Mouse (Mus musculus) embryonic fibroblast, embryonic 13.5 days (primary cell): ENCODE measurements around the gene Rbm6.
A peak's percentile ranks its signal among the peaks of the same experiment; 100 is the strongest.

Experiments
- CTCF ChIP-seq: IDR thresholded peaks from 2 replicates; pipeline ENCODE4 v1.5.1; 2011; ENCODE audit warnings: mild to moderate bottlenecking, control low read depth, low read length, moderate library complexity, borderline replicate concordance; ENCODE audit not compliant: insufficient read depth
- POLR2A ChIP-seq: IDR thresholded peaks from 2 replicates; pipeline ENCODE4 v1.6.1; 2011; ENCODE audit warnings: low read depth, mild to moderate bottlenecking, control low read depth, low read length, moderate library complexity

DNA sequence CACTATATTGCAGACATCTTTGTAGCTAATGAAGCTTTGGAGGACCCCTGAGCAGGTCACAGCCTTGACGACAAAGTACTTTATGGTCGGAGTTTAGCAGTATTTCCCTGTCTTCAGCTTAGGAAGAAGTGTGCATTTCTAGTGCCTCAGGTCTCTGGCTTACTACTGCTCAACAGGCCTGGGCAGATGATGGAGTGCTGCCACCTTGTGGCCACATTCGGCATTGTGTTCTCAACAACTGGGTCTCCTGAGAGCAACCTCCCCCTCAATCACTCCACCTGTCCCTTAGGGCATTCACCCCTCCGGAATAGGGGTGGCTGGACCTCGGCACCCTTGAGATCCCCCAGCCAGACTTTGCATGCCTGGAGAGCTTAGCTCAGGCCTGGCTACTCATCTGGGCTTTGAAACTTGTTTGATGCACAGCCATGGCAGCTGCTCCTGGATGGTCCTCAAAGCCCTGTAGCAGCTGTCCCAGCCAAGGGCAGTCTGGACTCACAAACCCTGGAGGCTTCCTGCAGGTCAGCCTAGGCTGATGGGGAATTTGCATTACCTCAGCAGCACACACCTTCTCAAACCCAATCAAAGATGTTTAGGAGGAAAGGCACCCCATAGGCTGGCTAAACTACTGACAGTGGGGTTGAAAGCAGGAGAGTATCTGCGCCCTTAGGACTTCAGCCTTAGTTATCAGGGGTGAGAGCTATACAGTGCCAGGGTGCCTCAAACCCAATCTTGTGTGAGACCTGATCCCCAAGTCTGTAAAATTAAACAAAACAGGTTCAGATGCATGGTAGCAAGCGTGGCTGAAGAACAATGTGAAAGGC lies 134.8 kb downstream of the Rbm6 start:
- TF ChIP-seq CTCF (peak; percentile 96), POLR2A (no peak)
